Mouse (Mus musculus): ENCODE results near the gene Ercc4.

- TF ChIP-seq GATA1 (IDR thresholded peaks at IDR 0.05; ENCODE audit: borderline replicate concordance, low read length) (no peak), FLI1 (IDR thresholded peaks at IDR 0.05; ENCODE audit: low read length) (no peak)
Measured at GRCm38 (mm10) chr16:13143932-13144331, 34.4 kb downstream of the Ercc4 start.

Measured in megakaryocyte, embryonic 14.5 days (primary cell).